Mouse (Mus musculus): ENCODE results near the gene F11r. TPM values are rescaled to one million over a fixed set of nuclear protein-coding genes. Genes with fewer than 3 reads are reported as not detected.
A peak's percentile ranks its signal among the peaks of the same experiment; 100 is the strongest.

F11r gene
- polyA plus RNA-seq, 1 experiment from 2014 or later = 22.2 TPM

DNA sequence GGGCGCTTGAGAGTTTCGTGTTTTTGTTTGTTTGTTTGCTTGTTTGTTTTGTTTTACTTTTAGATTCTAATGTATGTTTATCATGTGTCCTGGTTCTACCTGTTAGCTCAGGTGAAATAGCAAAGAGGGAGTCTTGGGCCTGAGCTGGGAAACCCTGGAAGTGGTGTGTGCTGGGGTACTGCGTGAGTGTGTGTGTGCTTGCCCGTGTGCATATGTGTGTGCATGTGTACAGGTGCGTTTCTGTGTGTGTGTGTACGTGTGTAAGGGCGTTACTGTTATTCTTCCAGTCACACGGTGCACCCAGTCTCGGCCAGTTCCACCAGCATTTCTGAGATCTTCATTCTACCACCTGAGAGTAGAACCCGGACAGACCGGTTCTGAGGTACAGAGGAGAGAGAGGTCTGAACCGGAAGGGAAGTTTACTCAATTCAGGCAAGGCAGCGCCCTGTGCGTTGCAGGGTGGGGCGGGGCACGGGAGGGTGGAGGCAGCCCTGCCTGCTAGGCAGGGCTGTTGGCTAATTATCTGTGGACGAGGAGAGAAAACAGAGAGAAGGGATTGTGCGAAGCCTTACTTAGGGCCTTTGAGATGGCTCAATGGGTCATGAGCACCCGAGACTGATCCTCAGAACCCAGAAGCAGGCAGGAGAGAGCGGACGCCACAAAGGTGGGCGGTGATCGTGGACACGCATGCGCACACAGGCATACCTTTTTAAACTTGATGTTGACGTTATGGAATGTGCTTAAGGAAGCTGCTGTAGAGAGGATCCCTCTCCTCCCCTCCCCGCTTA is 40.6 kb downstream of the F11r start:
- no peaks in the 10 kb centered on the region for H3K36me3 ChIP-seq
- peaks cover 13% of the 10 kb centered on the region for H3K9me3 ChIP-seq
- peak overlapping the region; percentile 60; the same call in 1 of the 2 replicates for H3K27ac ChIP-seq
- DNase-seq (ENCODE audit: low spot score) = no peak
- H3K4me1 ChIP-seq (replicated peaks) = no peaks in the 10 kb centered on the region; the same call in 1 of the 2 replicates
- H3K27me3 ChIP-seq (ENCODE audit: insufficient read depth, poor library complexity, severe bottlenecking) = no peaks in the 10 kb centered on the region
- H3K4me3 ChIP-seq = peak overlapping the region; percentile 38
- WGBS = 63% methylated on average over 27 of the region's 27 CpGs

DNA sequence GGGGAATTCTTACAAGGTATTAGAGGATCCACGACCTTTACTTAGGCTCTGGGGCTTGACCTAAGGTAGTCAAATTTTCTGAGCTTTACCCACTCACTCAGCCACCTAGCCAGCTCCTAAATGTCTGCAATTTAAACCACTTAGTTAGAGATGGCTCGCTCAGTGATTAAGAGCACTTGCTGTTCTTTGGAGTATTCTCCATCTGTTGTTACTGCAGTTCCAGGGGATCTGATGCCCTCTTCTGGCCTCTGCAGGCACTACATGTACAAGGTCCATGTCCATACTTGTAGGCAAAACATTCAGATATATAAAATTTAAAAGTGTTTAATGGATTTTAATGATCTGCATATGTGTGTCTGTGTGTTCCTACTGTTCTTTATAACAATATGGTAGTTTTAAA is 41.6 kb downstream of the F11r start:
- no peak overlapping the region for H3K4me3 ChIP-seq
- H3K9me3 ChIP-seq = peaks cover 19% of the 10 kb centered on the region
- no peaks in the 10 kb centered on the region; the same call in 1 of the 2 replicates for H3K4me1 ChIP-seq (replicated peaks)
- 57% methylated on average over 2 of the region's 2 CpGs for WGBS
- DNase-seq (ENCODE audit: low spot score) = peak; percentile 43
- no peak overlapping the region for H3K27ac ChIP-seq
- H3K27me3 ChIP-seq (ENCODE audit: insufficient read depth, poor library complexity, severe bottlenecking) = no peaks in the 10 kb centered on the region
- H3K36me3 ChIP-seq = no peaks in the 10 kb centered on the region

DNA sequence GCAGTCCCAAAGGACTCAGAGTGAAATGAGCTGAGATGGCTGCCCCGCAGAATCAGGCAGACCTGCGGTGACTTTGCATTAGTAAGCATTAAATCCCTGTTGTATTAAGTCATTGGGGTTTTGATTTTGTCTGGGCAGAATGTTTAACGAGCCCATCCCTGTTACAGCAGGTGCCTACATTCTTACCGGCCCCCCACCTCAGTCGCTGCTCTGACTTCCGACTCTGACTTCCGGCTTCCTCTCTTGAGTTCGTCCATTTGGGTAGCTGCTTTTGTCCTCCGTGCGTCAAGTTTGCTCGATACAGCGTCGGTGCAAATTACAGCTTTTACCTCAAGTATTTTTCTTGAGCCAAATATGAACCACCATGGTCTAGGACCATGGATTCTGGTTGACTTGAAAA is 56.9 kb downstream of the F11r start:
- Histone ChIP-seq H3K36me3 (no peaks in the 10 kb centered on the region), H3K9me3 (peaks cover 16% of the 10 kb centered on the region), H3K27me3 (ENCODE audit: insufficient read depth, poor library complexity, severe bottlenecking) (no peaks in the 10 kb centered on the region), H3K4me3 (no peak overlapping the region), H3K4me1 (replicated peaks) (no peaks in the 10 kb centered on the region), H3K27ac (no peak overlapping the region)
- WGBS = 94% methylated on average over 13 of the region's 13 CpGs
- no peak for DNase-seq (ENCODE audit: low spot score)

DNA sequence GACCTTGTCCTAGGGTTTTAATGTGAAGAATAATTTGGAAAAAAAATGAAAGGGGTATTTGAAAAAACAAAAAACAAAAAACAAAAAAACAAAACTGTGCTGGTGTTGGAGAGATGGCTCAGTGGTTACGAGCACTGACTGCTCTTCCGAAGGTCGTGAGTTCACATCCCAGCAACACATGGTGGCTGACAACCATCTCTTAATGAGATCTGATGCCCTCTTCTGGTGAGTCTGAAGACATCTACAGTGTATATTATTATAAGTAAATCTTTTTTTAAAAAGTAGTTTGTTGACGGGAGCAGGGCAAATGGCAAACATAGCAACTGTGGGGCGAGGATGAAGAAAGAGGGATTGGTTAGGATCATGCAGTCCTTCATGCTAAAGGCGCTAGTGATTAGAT is 58.0 kb downstream of the F11r start:
- no peak overlapping the region for H3K27ac ChIP-seq
- H3K36me3 ChIP-seq = no peaks in the 10 kb centered on the region
- no peaks in the 10 kb centered on the region for H3K4me1 ChIP-seq (replicated peaks)
- WGBS = 87% methylated on average over 6 of the region's 6 CpGs
- H3K27me3 ChIP-seq (ENCODE audit: insufficient read depth, poor library complexity, severe bottlenecking) = no peaks in the 10 kb centered on the region
- H3K9me3 ChIP-seq = peaks cover 8% of the 10 kb centered on the region
- H3K4me3 ChIP-seq = no peak overlapping the region
- DNase-seq (ENCODE audit: low spot score) = no peak

DNA sequence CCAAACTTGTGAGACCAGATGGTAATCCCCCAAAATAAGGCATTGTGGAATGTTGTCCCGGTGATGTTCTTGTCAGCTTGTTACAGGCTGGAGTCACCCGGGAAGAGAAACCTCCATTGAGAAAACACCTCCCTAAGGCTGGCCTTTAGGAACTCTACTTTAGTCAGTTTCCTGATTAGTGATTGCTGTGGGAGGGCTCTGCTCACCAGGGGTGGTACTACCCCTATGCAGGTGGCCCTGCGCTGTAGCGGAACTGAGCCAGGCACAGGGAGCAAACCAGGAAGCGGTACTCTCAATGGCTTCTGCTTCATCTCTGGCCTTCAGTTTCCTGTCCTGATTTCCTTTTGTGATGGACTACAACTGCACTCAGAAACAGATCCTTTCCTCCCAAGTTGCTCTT is 62.5 kb downstream of the F11r start:
- 80% methylated on average over 5 of the region's 5 CpGs for WGBS
- Histone ChIP-seq H3K27ac (no peak overlapping the region), H3K27me3 (ENCODE audit: insufficient read depth, poor library complexity, severe bottlenecking) (no peaks in the 10 kb centered on the region), H3K4me1 (replicated peaks) (peaks cover 13% of the 10 kb centered on the region), H3K9me3 (no peaks in the 10 kb centered on the region), H3K36me3 (no peaks in the 10 kb centered on the region), H3K4me3 (no peak overlapping the region)
- DNase-seq (ENCODE audit: low spot score) = no peak

DNA sequence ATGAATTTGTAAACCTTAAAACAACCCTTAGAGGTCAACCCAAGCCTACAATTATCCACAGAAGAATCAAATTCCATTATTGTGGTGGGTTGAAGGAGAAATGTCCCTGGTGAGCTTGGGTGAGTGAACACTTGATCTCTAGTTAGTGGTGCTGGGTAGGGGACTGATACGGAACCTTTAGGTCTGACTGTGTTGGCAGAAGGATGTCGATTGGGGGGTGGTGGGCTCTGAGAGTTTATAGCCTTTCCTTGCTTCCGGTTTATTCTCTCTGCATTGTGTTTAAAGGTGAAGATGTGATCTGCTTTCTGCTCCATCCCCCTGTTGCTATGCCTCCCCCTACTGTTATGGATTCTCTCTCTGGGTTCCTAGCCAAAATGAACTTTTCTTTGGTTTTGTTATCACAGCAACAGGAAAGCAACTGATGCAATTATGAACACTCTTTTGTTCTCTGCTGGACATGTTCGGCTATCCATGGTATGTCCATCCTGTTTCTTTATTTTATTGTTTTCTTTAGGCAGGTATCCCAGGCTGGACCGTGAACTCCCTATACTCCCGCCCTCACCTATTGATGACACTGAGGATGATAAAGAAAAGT is 63.8 kb downstream of the F11r start:
- 0 out of 2 replicates have a peak, but pooled peaks cover 3% of the 10 kb centered on the region for H3K36me3 ChIP-seq
- H3K27me3 ChIP-seq (ENCODE audit: insufficient read depth, poor library complexity, severe bottlenecking) = no peaks in the 10 kb centered on the region
- 62% methylated on average over 6 of the region's 6 CpGs for WGBS
- H3K9me3 ChIP-seq = no peaks in the 10 kb centered on the region
- no peak for DNase-seq (ENCODE audit: low spot score)
- H3K4me1 ChIP-seq (replicated peaks) = peaks cover 13% of the 10 kb centered on the region
- H3K27ac ChIP-seq = peak overlapping the region; percentile 86
- 0 out of 2 replicates have a peak overlapping the region, but pooled peaks have one; percentile 35 for H3K4me3 ChIP-seq

DNA sequence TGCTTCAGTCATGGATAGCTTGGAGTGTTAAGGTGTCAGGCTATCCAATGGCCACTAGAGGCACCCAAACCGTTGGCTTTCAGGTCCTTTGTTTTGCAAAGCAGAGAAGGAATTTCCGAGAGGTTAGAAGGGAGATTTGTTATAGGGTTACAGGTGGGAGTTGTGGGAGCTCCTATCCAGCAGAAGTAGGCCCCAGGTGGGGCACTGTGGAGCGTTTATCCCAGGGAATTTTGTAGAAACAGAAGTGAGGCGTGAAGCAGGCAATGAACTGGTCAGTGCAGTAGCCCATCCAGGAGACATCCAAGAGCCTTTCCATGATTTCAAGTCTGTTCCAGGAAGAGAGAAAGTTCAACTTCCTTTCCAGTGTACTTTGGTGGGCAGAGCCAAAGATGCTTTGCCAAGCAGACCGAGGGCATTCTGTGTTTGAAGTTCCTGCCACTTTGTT is 64.3 kb downstream of the F11r start:
- H3K4me1 ChIP-seq (replicated peaks) = peaks cover 13% of the 10 kb centered on the region
- peak; percentile 61 for DNase-seq (ENCODE audit: low spot score)
- peak overlapping the region; percentile 86 for H3K27ac ChIP-seq
- peak overlapping the region; percentile 35 for H3K4me3 ChIP-seq
- no peaks in the 10 kb centered on the region for H3K27me3 ChIP-seq (ENCODE audit: insufficient read depth, poor library complexity, severe bottlenecking)
- H3K9me3 ChIP-seq = no peaks in the 10 kb centered on the region
- WGBS = 5% methylated on average over 5 of the region's 5 CpGs
- H3K36me3 ChIP-seq = 0 out of 2 replicates have a peak, but pooled peaks cover 3% of the 10 kb centered on the region

DNA sequence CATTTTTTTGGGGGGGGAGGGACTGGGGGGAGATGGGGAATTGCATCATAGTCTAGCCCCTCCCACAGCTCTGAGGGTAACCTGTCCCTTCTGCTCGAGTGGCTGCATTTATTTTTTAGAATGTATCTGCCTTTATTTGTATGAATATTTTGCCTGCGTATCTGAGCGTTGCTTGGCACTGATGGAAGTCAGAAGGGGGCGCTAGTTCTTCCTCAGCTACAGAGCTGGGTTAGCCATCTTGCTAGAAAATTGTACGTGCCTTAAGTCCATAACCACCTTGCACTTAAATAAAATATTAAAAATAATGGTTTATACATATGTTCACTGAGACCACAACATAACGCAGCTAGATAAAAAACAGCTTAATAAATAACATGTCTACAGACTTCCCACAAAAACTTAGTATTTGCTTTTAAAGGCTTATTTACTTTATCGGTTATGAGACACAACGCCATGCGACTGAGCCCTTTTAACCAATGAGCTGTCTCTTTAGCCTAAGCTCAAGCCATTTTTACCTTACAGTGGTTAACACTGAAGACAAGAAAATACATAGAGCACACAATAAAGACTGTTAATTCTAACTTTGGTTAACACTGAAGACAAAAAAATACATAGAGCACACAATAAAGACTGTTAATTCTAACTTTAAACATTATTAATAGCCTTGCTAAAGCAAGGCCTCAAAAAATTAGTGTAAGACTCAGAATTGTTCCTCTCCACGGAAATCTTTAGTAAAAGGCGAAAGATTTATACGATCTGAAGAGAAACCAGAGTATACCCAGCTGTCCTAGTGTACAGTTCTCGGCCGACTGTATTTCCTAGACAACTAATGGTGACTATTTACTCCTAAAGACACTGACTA is 65.3 kb downstream of the F11r start:
- peak; percentile 65 for DNase-seq (ENCODE audit: low spot score)
- no peaks in the 10 kb centered on the region for H3K9me3 ChIP-seq
- WGBS = 1% methylated on average over 14 of the region's 14 CpGs
- H3K4me1 ChIP-seq (replicated peaks) = peaks cover 16% of the 10 kb centered on the region
- no peaks in the 10 kb centered on the region for H3K27me3 ChIP-seq (ENCODE audit: insufficient read depth, poor library complexity, severe bottlenecking)
- H3K27ac ChIP-seq = peak overlapping the region; percentile 93
- H3K4me3 ChIP-seq = peak overlapping the region; percentile 68
- H3K36me3 ChIP-seq = 0 out of 2 replicates have a peak, but pooled peaks cover 3% of the 10 kb centered on the region

DNA sequence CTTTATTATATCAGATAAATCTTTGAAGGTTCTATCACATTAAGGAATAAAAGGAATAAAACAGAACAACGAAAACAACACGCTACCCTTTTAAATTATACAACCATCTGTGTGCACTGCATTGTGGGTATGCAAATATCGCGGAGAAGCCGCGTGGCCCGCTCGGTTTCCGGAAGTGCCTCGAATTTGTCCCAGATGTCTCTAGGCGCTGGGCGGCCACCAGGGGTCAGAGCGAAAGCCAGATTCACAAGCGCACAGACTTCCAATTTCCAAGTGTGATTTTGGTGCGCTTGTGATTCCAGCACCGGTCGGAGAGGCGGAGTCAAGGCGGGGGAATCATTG is 65.9 kb downstream of the F11r start, which contains the start of gene Alyref2:
TSS of gene Alyref2 (plus strand) at position 229 of the 342 bp plus-strand sequence.
- Histone ChIP-seq H3K27ac (peak within 1 kb of the TSS; percentile 93), H3K27me3 (ENCODE audit: insufficient read depth, poor library complexity, severe bottlenecking) (no peaks in the 10 kb centered on the region), H3K4me3 (peak within 1 kb of the TSS; percentile 68), H3K4me1 (replicated peaks) (peaks cover 16% of the 10 kb centered on the region), H3K36me3 (0 out of 2 replicates have a peak, but pooled peaks cover 3% of the 10 kb centered on the region), H3K9me3 (no peaks in the 10 kb centered on the region)
- DNase-seq (ENCODE audit: low spot score) = peak; percentile 94
- WGBS = under 1% methylated on average over 19 of the region's 19 CpGs

DNA sequence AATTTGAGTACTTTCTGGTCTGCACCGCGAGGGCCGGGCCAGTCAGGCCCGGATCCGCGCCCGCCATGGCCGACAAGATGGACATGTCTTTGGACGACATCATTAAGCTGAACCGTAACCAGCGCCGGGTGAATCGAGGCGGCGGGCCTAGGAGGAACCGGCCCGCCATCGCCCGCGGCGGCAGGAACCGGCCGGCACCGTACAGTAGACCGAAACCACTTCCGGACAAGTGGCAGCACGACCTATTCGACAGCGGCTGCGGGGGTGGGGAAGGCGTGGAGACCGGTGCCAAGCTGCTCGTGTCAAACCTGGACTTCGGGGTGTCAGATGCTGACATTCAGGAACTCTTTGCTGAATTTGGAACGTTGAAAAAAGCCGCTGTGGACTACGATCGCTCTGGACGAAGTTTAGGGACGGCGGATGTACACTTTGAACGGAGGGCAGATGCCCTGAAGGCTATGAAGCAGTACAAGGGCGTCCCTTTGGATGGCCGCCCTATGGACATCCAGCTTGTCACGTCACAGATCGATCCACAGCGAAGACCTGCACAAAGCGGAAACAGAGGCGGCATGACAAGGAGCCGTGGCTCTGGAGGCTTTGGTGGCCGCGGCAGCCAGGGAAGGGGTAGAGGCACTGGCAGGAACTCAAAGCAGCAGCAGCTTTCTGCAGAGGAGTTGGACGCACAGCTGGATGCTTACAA is 66.4 kb downstream of the F11r start:
- Histone ChIP-seq H3K36me3 (0 out of 2 replicates have a peak, but pooled peaks cover 3% of the 10 kb centered on the region), H3K9me3 (no peaks in the 10 kb centered on the region), H3K27me3 (ENCODE audit: insufficient read depth, poor library complexity, severe bottlenecking) (no peaks in the 10 kb centered on the region), H3K27ac (peak overlapping the region; percentile 93), H3K4me3 (peak overlapping the region; percentile 68), H3K4me1 (replicated peaks) (peaks cover 16% of the 10 kb centered on the region)
- WGBS = under 1% methylated on average over 53 of the region's 53 CpGs
- DNase-seq (ENCODE audit: low spot score) = peak; percentile 77

DNA sequence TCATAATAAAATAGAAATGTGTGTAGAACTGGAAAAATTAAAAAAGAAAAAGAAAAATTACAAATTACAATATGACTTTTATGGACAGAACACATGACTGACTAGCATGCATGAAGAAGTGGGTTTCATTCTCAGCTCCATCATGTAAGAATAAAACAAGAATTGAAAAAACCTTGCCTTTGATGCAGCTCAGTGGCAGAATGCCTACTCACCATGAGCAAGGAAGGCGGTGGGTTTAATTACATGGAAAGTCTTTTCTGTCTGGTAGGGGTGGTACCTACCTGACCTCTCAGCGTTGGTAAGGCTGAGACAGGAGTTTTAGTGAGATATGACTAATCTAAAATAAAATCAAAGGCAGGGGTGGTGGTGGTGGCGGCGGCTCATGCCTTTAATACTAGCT is 67.3 kb downstream of the F11r start:
- H3K27me3 ChIP-seq (ENCODE audit: insufficient read depth, poor library complexity, severe bottlenecking) = no peaks in the 10 kb centered on the region
- peak overlapping the region; percentile 68 for H3K4me3 ChIP-seq
- H3K9me3 ChIP-seq = no peaks in the 10 kb centered on the region
- H3K36me3 ChIP-seq = 0 out of 2 replicates have a peak, but pooled peaks cover 3% of the 10 kb centered on the region
- 83% methylated on average over 4 of the region's 4 CpGs for WGBS
- peak overlapping the region; percentile 93; the same call in 1 of the 2 replicates for H3K27ac ChIP-seq
- DNase-seq (ENCODE audit: low spot score) = no peak
- H3K4me1 ChIP-seq (replicated peaks) = peaks cover 16% of the 10 kb centered on the region

DNA sequence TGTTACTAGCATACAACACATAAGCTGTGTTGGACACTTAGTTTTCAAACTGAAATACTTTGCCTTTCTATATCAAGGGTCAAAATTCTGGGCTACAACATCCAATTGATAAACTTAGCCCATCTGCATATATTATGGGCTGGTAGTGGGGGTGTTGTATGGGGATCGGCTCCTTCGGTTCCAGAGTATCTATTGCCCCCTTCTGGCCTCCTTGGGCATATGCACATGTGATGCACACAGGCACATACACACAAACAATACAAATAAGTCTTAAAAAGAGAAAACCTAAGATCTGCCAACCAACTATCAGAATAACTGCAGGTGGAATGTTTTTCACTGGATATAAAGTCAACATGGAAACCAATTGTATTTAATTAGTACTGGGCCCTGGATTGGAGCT is 75.9 kb downstream of the F11r start:
- Histone ChIP-seq H3K36me3 (no peaks in the 10 kb centered on the region), H3K27me3 (ENCODE audit: insufficient read depth, poor library complexity, severe bottlenecking) (no peaks in the 10 kb centered on the region), H3K4me3 (no peak overlapping the region), H3K4me1 (replicated peaks) (0 out of 2 replicates have a peak, but pooled peaks cover 7% of the 10 kb centered on the region), H3K27ac (no peak overlapping the region), H3K9me3 (no peaks in the 10 kb centered on the region)
- WGBS = 87% methylated on average over 2 of the region's 2 CpGs
- no peak for DNase-seq (ENCODE audit: low spot score)
